In genomic region chr5:119857052-119857451, GRCm38 (mm10) we compare ENCODE assay signal across 21 mouse cellular contexts. TPM values are rescaled to one million over a fixed set of nuclear protein-coding genes. Genes with fewer than 3 reads are reported as not detected.
DNase-seq lines count a peak whose midpoint lies in the region; ATAC-seq and TF ChIP-seq lines count a peak whose summit lies in the region.
"Had no signal": no experiment of that assay in that cellular context is flagged by ENCODE, and none has a peak within 500 bp of the region (broad histone marks: within the 10 kb centered on the region; RNA-seq: fewer than 3 reads in every experiment).

No protein-coding gene starts in this region.

- no peak for TF ChIP-seq CTCF in lung, postnatal 0 days (IDR thresholded peaks at IDR 0.05)

- no peak for DNase-seq in heart, adult 11 months
- DNase-seq in heart, adult 8-10 months (ENCODE audit: low spot score) = no peak
- DNase-seq in lung, postnatal 0 days (ENCODE audit: low spot score) = peak; percentile 53
- no peak for DNase-seq in lung, postnatal 36 days
- DNase-seq: adrenal gland, postnatal 10 days; cerebellum, adult 11 months; cerebellum, adult 8-10 months; cerebellum, postnatal 14 days; gastrocnemius, postnatal 36 days had no signal

- H3K9ac ChIP-seq in heart, embryonic 11.5 days (ENCODE audit: low read depth, low read length) = no peak overlapping the region
- no peak overlapping the region for H3K9ac ChIP-seq in heart, embryonic 15.5 days
- H3K9ac ChIP-seq in lung, postnatal 0 days (replicated peaks; ENCODE audit: low read depth) = no peak overlapping the region
- H3K9ac ChIP-seq in kidney, embryonic 15.5 days = no peak overlapping the region
- H3K9ac ChIP-seq: embryonic facial prominence, embryonic 12.5 days; forebrain, embryonic 15.5 days; hindbrain, embryonic 15.5 days had no signal

- H3K27ac ChIP-seq in heart, embryonic 11.5 days (ENCODE audit: low read depth, low read length) = peak overlapping the region; percentile 65
- peak overlapping the region; percentile 62 for H3K27ac ChIP-seq in heart, embryonic 15.5 days
- H3K27ac ChIP-seq in lung, postnatal 0 days (ENCODE audit: low read length) = 0 out of 2 replicates have a peak overlapping the region, but pooled peaks have one; percentile 5
- no peak overlapping the region for H3K27ac ChIP-seq in kidney, embryonic 15.5 days
- H3K27ac ChIP-seq: embryonic facial prominence, embryonic 12.5 days; forebrain, embryonic 15.5 days; hindbrain, embryonic 15.5 days had no signal

- H3K4me2 ChIP-seq in heart, embryonic 11.5 days = no peak overlapping the region
- peak overlapping the region; percentile 2; the same call in 1 of the 2 replicates for H3K4me2 ChIP-seq in heart, embryonic 15.5 days
- H3K4me2 ChIP-seq in lung, postnatal 0 days (replicated peaks; ENCODE audit: low read depth, low read length) = no peak overlapping the region
- H3K4me2 ChIP-seq in kidney, embryonic 15.5 days = no peak overlapping the region
- H3K4me2 ChIP-seq: embryonic facial prominence, embryonic 12.5 days; forebrain, embryonic 15.5 days; hindbrain, embryonic 15.5 days had no signal

- 6% methylated on average over 4 of the region's 4 CpGs for WGBS in heart, embryonic 11.5 days (ENCODE audit: insufficient replicate concordance)
- WGBS in heart, embryonic 15.5 days = 16% methylated on average over 4 of the region's 4 CpGs
- 24% methylated on average over 4 of the region's 4 CpGs for WGBS in lung, postnatal 0 days
- WGBS in kidney, embryonic 15.5 days = 40% methylated on average over 4 of the region's 4 CpGs

- peaks cover 12% of the 10 kb centered on the region for H3K36me3 ChIP-seq in heart, embryonic 11.5 days (ENCODE audit: control insufficient read depth, insufficient read depth, low read length)
- peaks cover 29% of the 10 kb centered on the region; the same call in 1 of the 2 replicates for H3K36me3 ChIP-seq in heart, embryonic 15.5 days
- no peaks in the 10 kb centered on the region for H3K36me3 ChIP-seq in lung, postnatal 0 days (ENCODE audit: insufficient read depth, low read length)
- no peaks in the 10 kb centered on the region for H3K36me3 ChIP-seq in kidney, embryonic 15.5 days
- H3K36me3 ChIP-seq: embryonic facial prominence, embryonic 12.5 days; forebrain, embryonic 15.5 days; hindbrain, embryonic 15.5 days had no signal

- H3K9me3 ChIP-seq in heart, embryonic 11.5 days (replicated peaks; ENCODE audit: control insufficient read depth, low read length) = no peaks in the 10 kb centered on the region
- no peaks in the 10 kb centered on the region for H3K9me3 ChIP-seq in heart, embryonic 15.5 days (replicated peaks)
- no peaks in the 10 kb centered on the region for H3K9me3 ChIP-seq in lung, postnatal 0 days (ENCODE audit: low read length)
- H3K9me3 ChIP-seq in kidney, embryonic 15.5 days (replicated peaks) = no peaks in the 10 kb centered on the region
- H3K9me3 ChIP-seq: embryonic facial prominence, embryonic 12.5 days; forebrain, embryonic 15.5 days; hindbrain, embryonic 15.5 days had no signal

- no peak overlapping the region for H3K4me3 ChIP-seq in heart, embryonic 11.5 days (ENCODE audit: low read depth, low read length)
- no peak overlapping the region for H3K4me3 ChIP-seq in heart, embryonic 15.5 days
- H3K4me3 ChIP-seq in lung, postnatal 0 days (ENCODE audit: low read depth, low read length) = no peak overlapping the region
- H3K4me3 ChIP-seq in kidney, embryonic 15.5 days (replicated peaks) = no peak overlapping the region
- H3K4me3 ChIP-seq: embryonic facial prominence, embryonic 12.5 days; forebrain, embryonic 15.5 days; hindbrain, embryonic 15.5 days had no signal

- peak; percentile 64 for ATAC-seq in heart, embryonic 11.5 days (replicated peaks; ENCODE audit: insufficient number of reproducible peaks, low FRiP score, low TSS enrichment)
- ATAC-seq in heart, embryonic 15.5 days (replicated peaks; ENCODE audit: insufficient number of reproducible peaks, insufficient read depth, low FRiP score, low read depth) = peak; percentile 79; the same call in 1 of the 2 replicates
- peak; percentile 39 for ATAC-seq in lung, postnatal 0 days
- no peak for ATAC-seq in kidney, embryonic 15.5 days (replicated peaks; ENCODE audit: low FRiP score)
- ATAC-seq: forebrain, embryonic 15.5 days; intestine, embryonic 16.5 days had no signal

- peaks cover 18% of the 10 kb centered on the region for H3K4me1 ChIP-seq in heart, embryonic 11.5 days (ENCODE audit: control insufficient read depth, insufficient read depth, low read length)
- peaks cover 37% of the 10 kb centered on the region for H3K4me1 ChIP-seq in heart, embryonic 15.5 days (replicated peaks)
- H3K4me1 ChIP-seq in lung, postnatal 0 days (ENCODE audit: insufficient read depth, low read depth, low read length) = no peaks in the 10 kb centered on the region
- H3K4me1 ChIP-seq in kidney, embryonic 15.5 days = no peaks in the 10 kb centered on the region
- H3K4me1 ChIP-seq: embryonic facial prominence, embryonic 12.5 days; forebrain, embryonic 15.5 days; hindbrain, embryonic 15.5 days had no signal

- H3K27me3 ChIP-seq in heart, embryonic 11.5 days (ENCODE audit: control insufficient read depth, insufficient read depth, low read length) = no peaks in the 10 kb centered on the region
- H3K27me3 ChIP-seq in heart, embryonic 15.5 days = no peaks in the 10 kb centered on the region
- no peaks in the 10 kb centered on the region for H3K27me3 ChIP-seq in lung, postnatal 0 days (replicated peaks; ENCODE audit: insufficient read depth, low read length)
- H3K27me3 ChIP-seq in kidney, embryonic 15.5 days = peaks cover 38% of the 10 kb centered on the region

- TF ChIP-seq EP300 in lung, postnatal 0 days (IDR thresholded peaks at IDR 0.05) = no peak

RNA-seq across cellular contexts. Expression of gene Tbx5, which starts 24.6 kb away (rescaled TPM):
- polyA plus RNA-seq in heart, embryonic 11.5 days (2014; fragmentation: Nextera tagmentation; extraction: Ambion mirVana) = 40.1 and 41.1 TPM in 2 replicates
- 30.1 and 33.8 TPM in 2 replicates for polyA plus RNA-seq in heart, embryonic 15.5 days (2015; fragmentation: Nextera tagmentation; extraction: Ambion mirVana)
- total RNA-seq in heart, adult 8-10 months (2022) = 10 to 100 TPM; 22.5 to 44.9 (median 33.8) TPM
- 25.3 and 26.7 TPM in 2 replicates for polyA plus RNA-seq in lung, postnatal 0 days (2015; fragmentation: Nextera tagmentation; extraction: Ambion mirVana)
- polyA plus RNA-seq in kidney, embryonic 15.5 days (2015; fragmentation: Nextera tagmentation; extraction: Ambion mirVana) = 0.14 TPM in 1 of 2 replicates, not detected in the other
- total RNA-seq: gastrocnemius, postnatal 36 days; MEL had no signal
- polyA plus RNA-seq: C2C12; cortical plate, adult 2 months; forebrain, embryonic 11.5 days; forebrain, embryonic 15.5 days; hindbrain, embryonic 11.5 days; intestine, embryonic 16.5 days had no signal

Comparison
In these comparisons a context has a peak if more than half of its experiments do, and no peak if none do; other contexts are left out.
1. RNA of gene Tbx5, which starts 24.6 kb away (polyA plus RNA-seq): 40.1 to 41.1 TPM in heart, embryonic 11.5 days, 30.1 to 33.8 TPM in heart, embryonic 15.5 days and 25.3 to 26.7 TPM in lung, postnatal 0 days; 0.14 TPM in kidney, embryonic 15.5 days; every median in the first group is over 10 times any median in the second.